Mouse (Mus musculus) heart, postnatal 0 days (tissue): Measurements from ENCODE around the gene Slc25a26. TPM values are rescaled to one million over a fixed set of nuclear protein-coding genes. Genes with fewer than 3 reads are reported as not detected.
A peak's percentile ranks its signal among the peaks of the same experiment; 100 is the strongest.
"Not testable (repeated sequence)": the region's sequence is repeated elsewhere in the genome, so short reads cannot be mapped to it uniquely, and the experiment has no call there.

ENCODE experiments used
- ATAC-seq: fragments of 200-750 bp; cut with Nextera tagmentation; 2 replicates; pipeline ENCODE4 v1.8.0; 2017; ENCODE audit warnings: low read depth, moderate number of reproducible peaks, moderate library complexity; ENCODE audit not compliant: insufficient read depth
- DNase-seq: peaks from one replicate; pipeline ENCODE4 v3.0.0-alpha.2; 2016; ENCODE audit warnings: low spot score
- H3K27ac ChIP-seq: fragments of 300-500 bp; sonication (generic); 2 replicates; pipeline ENCODE4 v1.5.1; 2014; ENCODE audit warnings: low read depth, mild to moderate bottlenecking
- H3K27me3 ChIP-seq: fragments of 300-500 bp; sonication (generic); 2 replicates; pipeline ENCODE4 v1.6.1; 2014; ENCODE audit warnings: low read length, mixed read lengths; ENCODE audit not compliant: control insufficient read depth, insufficient read depth
- H3K36me3 ChIP-seq: fragments of 300-500 bp; sonication (generic); replicated peaks from 2 replicates; pipeline ENCODE4 v1.6.1; 2014; ENCODE audit warnings: low read length, mixed read lengths; ENCODE audit not compliant: control insufficient read depth, insufficient read depth
- H3K4me1 ChIP-seq: fragments of 300-500 bp; sonication (generic); 2 replicates; pipeline ENCODE4 v1.6.1; 2014; ENCODE audit warnings: antibody characterized with exemption; ENCODE audit not compliant: control insufficient read depth, insufficient read depth
- H3K4me2 ChIP-seq: fragments of 300-500 bp; sonication (generic); 2 replicates; pipeline ENCODE4 v1.6.1; 2014; ENCODE audit warnings: low read depth, mild to moderate bottlenecking, low read length, moderate library complexity
- H3K4me3 ChIP-seq: fragments of 300-500 bp; sonication (generic); 2 replicates; pipeline ENCODE4 v1.5.1; 2014; ENCODE audit warnings: low read depth, low read length
- H3K9ac ChIP-seq: fragments of 300-500 bp; sonication (generic); replicated peaks from 2 replicates; pipeline ENCODE4 v1.6.1; 2014; ENCODE audit warnings: low read depth, low read length, mixed read lengths
- H3K9me3 ChIP-seq: fragments of 300-500 bp; sonication (generic); replicated peaks from 2 replicates; pipeline ENCODE4 v1.6.1; 2016; ENCODE audit warnings: low read length; ENCODE audit not compliant: control insufficient read depth
- CTCF ChIP-seq: IDR thresholded peaks from 2 replicates; pipeline ENCODE4 v1.5.1; 2016; ENCODE audit warnings: antibody characterized with exemption, control low read depth, low read depth
- EP300 ChIP-seq: IDR thresholded peaks from 2 replicates; pipeline ENCODE4 v1.6.1; 2016; ENCODE audit warnings: antibody characterized with exemption, low read depth
- WGBS: fragments of 180-500 bp; shearing (Covaris S2); extraction: QIAGEN DNeasy Blood & Tissue Kit; methylation state at CpG from one replicate; pipeline ENCODE4 v1.1.7; 2014; 5-methylcytosine and 5-hydroxymethylcytosine counted together
- polyA plus RNA-seq: library from polyadenylated mRNA; unstranded; fragments of >200 nt; fragmentation: Nextera tagmentation; extraction: Ambion mirVana; gene quantifications from 2 replicates; pipeline ENCODE4 v1.2.1, GENCODE M21; 2015
- total RNA-seq: library from RNA; depleted of rRNA; stranded (reverse); fragments of >200 nt; gene quantifications from 2 replicates; pipeline ENCODE4 v1.2.3, GENCODE M21; 2014; ENCODE audit warnings: low replicate concordance

The Slc25a26 gene
- total and polyA plus RNA-seq, 2 experiments from 2014 or later, result 13.4 to 17.9 TPM

GRCm38 (mm10) chr6:94553085-94553484 lies 53.0 kb downstream of the Slc25a26 start:
- H3K4me1 ChIP-seq, result no peaks in the 10 kb centered on the region
- ATAC-seq (no peak), DNase-seq (no peak)
- no peak overlapping the region for H3K27ac ChIP-seq
- no peak overlapping the region for H3K4me3 ChIP-seq
- H3K9me3 ChIP-seq, result no peaks in the 10 kb centered on the region; the same call in 1 of the 2 replicates
- H3K9ac ChIP-seq, result no peak overlapping the region
- TF ChIP-seq CTCF, result no peak
- no peak for TF ChIP-seq EP300
- H3K27me3 ChIP-seq, result no peaks in the 10 kb centered on the region
- 96% methylated on average over 5 of the region's 5 CpGs for WGBS
- H3K4me2 ChIP-seq, result no peak overlapping the region
- H3K36me3 ChIP-seq, result no peaks in the 10 kb centered on the region

- not testable (repeated sequence) for H3K27ac ChIP-seq, H3K4me2 ChIP-seq, H3K9me3 ChIP-seq, H3K4me1 ChIP-seq, H3K27me3 ChIP-seq, DNase-seq, H3K36me3 ChIP-seq, ATAC-seq, H3K4me3 ChIP-seq, H3K9ac ChIP-seq
- WGBS, result 83% methylated on average over 1 of the region's 1 CpGs
These were observed 58.5 kb downstream of the Slc25a26 start for GRCm38 (mm10) chr6:94558603-94559002.

- DNase-seq, result no peak
- WGBS, result 61% methylated on average over 1 of the region's 1 CpGs
- Histone ChIP-seq H3K4me2 (no peak overlapping the region), H3K9me3 (no peaks in the 10 kb centered on the region), H3K4me1 (no peaks in the 10 kb centered on the region), H3K9ac (no peak overlapping the region), H3K27ac (no peak overlapping the region), H3K4me3 (no peak overlapping the region), H3K27me3 (no peaks in the 10 kb centered on the region), H3K36me3 (no peaks in the 10 kb centered on the region)
- no peak for TF ChIP-seq EP300
- TF ChIP-seq CTCF, result no peak
- no peak for ATAC-seq
These were observed 60.8 kb downstream of the Slc25a26 start for GRCm38 (mm10) chr6:94560896-94561295.

GRCm38 (mm10) chr6:94561346-94561745 lies 61.2 kb downstream of the Slc25a26 start:
- no peak for DNase-seq
- Histone ChIP-seq H3K4me1 (no peaks in the 10 kb centered on the region), H3K36me3 (no peaks in the 10 kb centered on the region), H3K27ac (no peak overlapping the region), H3K9me3 (no peaks in the 10 kb centered on the region), H3K27me3 (no peaks in the 10 kb centered on the region), H3K4me3 (no peak overlapping the region), H3K9ac (no peak overlapping the region), H3K4me2 (no peak overlapping the region)
- no peak for ATAC-seq
- TF ChIP-seq EP300 (no peak), CTCF (no peak)
- WGBS, result 79% methylated on average over 1 of the region's 1 CpGs

GRCm38 (mm10) chr6:94563203-94563940 lies 63.2 kb downstream of the Slc25a26 start:
- Histone ChIP-seq H3K4me2 (no peak overlapping the region), H3K36me3 (no peaks in the 10 kb centered on the region), H3K9ac (no peak overlapping the region), H3K27ac (no peak overlapping the region), H3K27me3 (no peaks in the 10 kb centered on the region), H3K4me1 (no peaks in the 10 kb centered on the region), H3K9me3 (no peaks in the 10 kb centered on the region), H3K4me3 (no peak overlapping the region)
- ATAC-seq (0 out of 2 replicates have a peak, but pooled peaks have one; percentile 17), DNase-seq (no peak)
- TF ChIP-seq EP300 (no peak), CTCF (peak; percentile 30)
- WGBS, result 49% methylated on average over 8 of the region's 8 CpGs

GRCm38 (mm10) chr6:94565766-94566165 lies 65.6 kb downstream of the Slc25a26 start:
- Histone ChIP-seq H3K9ac (no peak overlapping the region), H3K4me2 (no peak overlapping the region), H3K36me3 (no peaks in the 10 kb centered on the region), H3K27ac (no peak overlapping the region), H3K9me3 (no peaks in the 10 kb centered on the region), H3K27me3 (no peaks in the 10 kb centered on the region), H3K4me1 (no peaks in the 10 kb centered on the region), H3K4me3 (no peak overlapping the region)
- DNase-seq (no peak), ATAC-seq (no peak)
- TF ChIP-seq EP300, result no peak
- no peak for TF ChIP-seq CTCF
- WGBS, result 92% methylated on average over 2 of the region's 2 CpGs
